Mouse (Mus musculus) CD4-positive, CD25-positive, alpha-beta regulatory T cell, adult 4 months (primary cell): ENCODE measurements at regions not wholly inside any gene's neighbourhood (a gene's known extent, or its start where the extent isn't known, plus 50 kb on each side); places are given as distances from the start of the nearest gene placed in this dataset.

Experiments used
- ATAC-seq: one replicate; pipeline ENCODE4 v1.8.0; 2017

GRCm38 (mm10) chr9:115361191-115361590 is 51.0 kb upstream of the Stt3b start:
- no peak for ATAC-seq

GRCm38 (mm10) chr9:115361881-115362280 is 51.7 kb upstream of the Stt3b start:
- ATAC-seq = no peak

- ATAC-seq = no peak
Observed at GRCm38 (mm10) chr9:115362486-115362885, 52.3 kb upstream of the Stt3b start.

- no peak for ATAC-seq
Observed at GRCm38 (mm10) chr9:115364919-115365861, 55.0 kb upstream of the Stt3b start.

GRCm38 (mm10) chr9:115367808-115368207 is 57.6 kb upstream of the Stt3b start:
- ATAC-seq = no peak

- ATAC-seq = no peak
Observed at GRCm38 (mm10) chr9:115380276-115380675, 70.1 kb upstream of the Stt3b start.

GRCm38 (mm10) chr9:115382824-115383475 is 72.7 kb upstream of the Stt3b start:
- no peak for ATAC-seq

- ATAC-seq = no peak
Observed at GRCm38 (mm10) chr9:115383935-115384334, 73.7 kb upstream of the Stt3b start.

GRCm38 (mm10) chr9:115384345-115384744 is 74.1 kb upstream of the Stt3b start:
- no peak for ATAC-seq

- ATAC-seq = peak; percentile 79
Observed at GRCm38 (mm10) chr9:115387471-115388360, 77.5 kb upstream of the Stt3b start.

GRCm38 (mm10) chr9:115388361-115388759 is 78.1 kb upstream of the Stt3b start:
- ATAC-seq = no peak

GRCm38 (mm10) chr9:115389082-115389481 is 78.9 kb upstream of the Stt3b start:
- ATAC-seq = no peak

- peak; percentile 53 for ATAC-seq
Observed at GRCm38 (mm10) chr9:115390880-115391281, 80.7 kb upstream of the Stt3b start.

- no peak for ATAC-seq
Observed at GRCm38 (mm10) chr9:115395511-115395910, 85.3 kb upstream of the Stt3b start.

- ATAC-seq = no peak
Observed at GRCm38 (mm10) chr9:115400461-115400860, 90.2 kb upstream of the Stt3b start.

- no peak for ATAC-seq
Observed at GRCm38 (mm10) chr9:115401405-115402151, 91.4 kb upstream of the Stt3b start.

- no peak for ATAC-seq
Observed at GRCm38 (mm10) chr9:115402661-115403060, 92.4 kb upstream of the Stt3b start.

- ATAC-seq = no peak
Observed at GRCm38 (mm10) chr9:115403354-115403968, 93.2 kb upstream of the Stt3b start.

- ATAC-seq = peak; percentile 67
Observed at GRCm38 (mm10) chr9:115407901-115408470, 97.8 kb upstream of the Stt3b start.

- no peak for ATAC-seq
Observed at GRCm38 (mm10) chr9:115408886-115409285, 98.7 kb upstream of the Stt3b start.

GRCm38 (mm10) chr9:115414190-115414589 is 104.0 kb upstream of the Stt3b start:
- no peak for ATAC-seq
